Mouse (Mus musculus) c-Kit-positive CD71-negative TER-119-negative erythroid progenitor cells, embryonic 14.5 days (primary cell): Measurements from ENCODE around the gene Fance.
"Not testable (repeated sequence)": the region's sequence is repeated elsewhere in the genome, so short reads cannot be mapped to it uniquely, and the experiment has no call there.

Source experiments
- DNase-seq: peaks from one replicate; pipeline ENCODE4 v3.0.0-alpha.2; 2013; ENCODE audit warnings: low read depth

The Fance gene

DNA sequence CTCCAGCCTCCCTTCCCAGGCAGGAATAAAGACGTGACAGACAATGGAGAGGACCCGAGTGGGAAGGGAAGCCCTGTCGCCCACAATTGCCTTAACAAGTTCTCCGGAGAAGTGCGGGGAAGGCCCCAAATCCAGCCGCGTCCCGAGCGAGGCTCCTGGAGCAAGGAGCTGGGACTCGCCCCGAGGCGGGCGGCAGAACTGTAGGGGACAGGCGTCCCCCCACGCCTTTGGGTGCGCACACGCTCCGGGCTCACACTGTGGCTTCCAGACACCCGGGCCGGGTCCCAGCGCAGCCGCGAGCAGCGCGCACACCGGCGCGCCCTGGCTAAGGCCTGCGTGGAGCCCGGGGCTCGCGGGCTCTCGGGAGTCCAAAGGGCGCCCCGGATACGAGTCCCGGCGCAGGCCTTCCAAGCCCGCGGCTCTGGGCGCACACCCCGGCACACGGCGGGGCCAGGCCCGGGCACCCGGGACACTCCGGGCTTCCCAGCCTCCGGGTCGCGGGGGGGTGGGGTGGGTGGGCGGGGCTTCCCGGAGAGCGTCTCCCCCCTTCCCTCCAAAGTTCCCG, 36.7 kb downstream of the Fance start:
- no peak for DNase-seq

DNA sequence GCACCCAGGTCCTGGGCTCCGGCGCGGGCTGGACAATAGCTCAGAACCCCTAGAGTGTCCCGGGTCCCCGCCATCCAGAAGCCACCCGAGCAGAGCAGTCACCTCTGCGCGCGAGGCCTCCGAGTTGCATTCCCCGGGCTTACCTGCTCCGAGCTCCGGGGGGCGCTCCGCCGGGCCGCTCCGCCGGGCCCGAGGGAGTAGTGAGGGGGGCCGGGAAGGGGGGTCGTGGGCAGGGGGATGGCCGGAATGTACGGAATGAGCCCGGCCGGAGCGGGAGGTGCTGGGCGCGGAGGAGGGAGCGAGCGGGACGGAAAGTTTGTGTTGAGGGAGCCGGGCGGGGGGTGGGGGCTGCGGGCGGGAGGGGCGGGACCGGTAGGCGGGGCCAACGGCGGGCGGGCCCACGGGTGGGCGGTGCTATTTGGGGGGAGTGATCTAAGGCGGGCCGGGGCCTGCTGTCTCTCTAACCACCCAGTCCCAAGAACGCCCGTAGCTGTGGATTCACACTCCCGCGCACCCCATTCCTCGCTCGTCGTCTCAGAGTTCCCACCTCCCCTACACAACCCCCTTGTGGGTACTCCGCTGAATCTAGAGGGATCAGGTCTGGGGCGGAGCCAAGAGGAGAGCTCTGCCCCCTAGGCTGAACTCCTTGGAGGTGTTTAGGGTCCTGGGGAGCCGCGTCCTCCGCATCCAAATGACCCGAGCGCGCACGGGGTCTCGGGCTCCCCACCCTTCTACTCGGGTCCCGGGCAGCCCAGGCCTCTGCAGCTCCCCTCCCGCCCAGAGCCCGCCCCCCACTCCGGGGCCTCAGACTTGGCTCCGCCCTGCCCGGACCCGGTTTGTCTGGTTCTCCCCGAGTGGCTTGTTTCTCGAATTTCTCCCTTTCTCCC, 37.4 kb downstream of the Fance start, which contains the start of gene Tead3:
Gene Tead3 (minus strand): TSS at position 352 of the 887 bp plus-strand sequence.
- DNase-seq: no peak

DNA sequence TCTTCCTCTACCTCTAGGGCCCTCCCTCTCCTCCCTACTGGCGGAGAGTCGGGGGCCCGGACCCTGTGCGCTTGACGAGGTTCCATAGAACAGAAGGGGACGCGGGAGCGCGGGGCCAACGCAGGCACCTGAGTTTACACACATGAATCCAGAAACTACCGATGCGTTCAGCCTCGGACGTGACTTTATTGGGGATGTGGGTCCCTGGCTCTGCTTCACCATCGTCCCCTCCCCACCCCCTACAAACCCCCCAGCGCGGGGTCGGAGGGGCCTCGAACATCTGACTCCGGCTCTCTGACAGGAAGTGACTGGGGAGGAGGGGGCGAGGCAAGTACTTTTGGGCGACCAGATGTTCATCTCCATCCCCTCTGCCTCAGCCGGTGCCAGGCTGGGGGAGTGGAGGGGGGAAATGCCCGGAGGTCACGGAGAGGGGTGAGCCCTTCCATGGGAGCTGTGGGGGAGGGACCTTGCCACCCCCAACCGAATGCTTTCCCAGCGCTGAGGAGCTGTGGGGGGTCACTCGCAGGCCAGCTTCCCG, 38.1 kb downstream of the Fance start:
- no peak for DNase-seq

DNA sequence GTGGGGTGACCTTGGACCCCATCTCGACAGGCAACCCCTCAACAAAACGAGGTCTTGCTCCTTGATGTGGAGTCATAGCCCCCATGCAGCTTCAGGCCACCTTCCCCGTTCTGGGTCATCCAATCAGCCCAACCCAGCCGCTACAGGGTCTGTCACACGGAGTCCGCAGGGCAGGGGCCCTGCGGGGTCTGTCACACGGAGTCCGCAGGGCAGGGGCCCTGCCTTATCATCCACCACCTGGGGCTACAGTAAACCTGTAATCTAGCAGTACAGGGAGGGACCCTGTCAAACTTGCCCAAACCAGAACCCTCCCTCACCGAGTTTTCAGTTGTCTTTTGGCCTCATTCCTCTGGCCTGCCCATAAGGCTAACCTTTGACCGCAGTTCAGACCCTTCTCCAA, 38.7 kb downstream of the Fance start:
- no peak for DNase-seq

DNA sequence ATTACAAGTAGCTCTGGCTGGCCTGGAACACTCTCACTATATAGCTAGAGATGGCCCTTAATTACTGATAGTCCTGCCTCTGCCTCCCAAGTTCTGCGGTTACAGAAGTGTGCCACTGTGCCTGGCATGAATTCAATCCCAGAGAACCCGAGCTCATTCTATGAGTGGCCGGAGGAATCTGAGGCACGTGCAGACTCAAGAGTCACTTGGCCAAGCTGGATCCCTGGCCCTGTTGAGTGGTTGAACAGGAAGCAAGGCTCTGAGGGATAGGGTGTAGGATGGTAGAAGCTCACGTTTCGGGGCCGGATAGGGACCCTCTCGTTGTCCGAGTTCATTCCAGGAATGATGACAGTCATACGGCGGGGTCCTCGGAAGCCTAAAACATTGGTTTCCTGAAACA, 42.6 kb downstream of the Fance start:
- DNase-seq: no peak

DNA sequence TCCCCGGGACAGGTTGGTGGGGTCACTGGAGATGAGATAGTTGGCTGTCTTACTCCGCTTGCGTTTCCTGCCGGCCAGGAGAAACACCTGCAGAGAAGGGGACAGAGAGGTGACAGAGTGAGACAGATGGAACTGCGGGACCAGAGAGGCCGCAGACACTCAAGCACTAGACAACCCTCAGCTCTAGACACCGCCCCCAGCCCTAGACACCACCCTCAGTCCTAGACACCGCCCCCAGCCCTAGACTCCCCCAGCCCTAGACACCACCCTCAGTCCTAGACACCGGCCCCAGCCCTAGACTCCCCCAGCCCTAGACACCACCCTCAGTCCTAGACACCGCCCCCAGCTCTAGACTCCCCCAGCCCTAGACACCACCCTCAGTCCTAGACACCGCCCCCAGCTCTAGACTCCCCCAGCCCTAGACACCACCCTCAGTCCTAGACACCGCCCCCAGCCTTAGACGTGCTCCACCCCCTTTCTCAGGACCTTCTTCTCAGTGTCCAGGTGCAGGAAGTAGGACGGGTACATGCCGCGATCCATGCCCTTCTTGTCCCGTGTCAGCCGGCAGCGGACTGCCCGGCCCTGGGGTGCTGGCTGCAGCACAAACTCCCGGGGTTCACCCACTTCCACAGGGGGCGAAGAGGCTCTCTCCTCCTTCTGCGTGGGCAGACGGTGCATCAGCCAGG, 45.4 kb downstream of the Fance start:
- DNase-seq: not testable (repeated sequence)

DNA sequence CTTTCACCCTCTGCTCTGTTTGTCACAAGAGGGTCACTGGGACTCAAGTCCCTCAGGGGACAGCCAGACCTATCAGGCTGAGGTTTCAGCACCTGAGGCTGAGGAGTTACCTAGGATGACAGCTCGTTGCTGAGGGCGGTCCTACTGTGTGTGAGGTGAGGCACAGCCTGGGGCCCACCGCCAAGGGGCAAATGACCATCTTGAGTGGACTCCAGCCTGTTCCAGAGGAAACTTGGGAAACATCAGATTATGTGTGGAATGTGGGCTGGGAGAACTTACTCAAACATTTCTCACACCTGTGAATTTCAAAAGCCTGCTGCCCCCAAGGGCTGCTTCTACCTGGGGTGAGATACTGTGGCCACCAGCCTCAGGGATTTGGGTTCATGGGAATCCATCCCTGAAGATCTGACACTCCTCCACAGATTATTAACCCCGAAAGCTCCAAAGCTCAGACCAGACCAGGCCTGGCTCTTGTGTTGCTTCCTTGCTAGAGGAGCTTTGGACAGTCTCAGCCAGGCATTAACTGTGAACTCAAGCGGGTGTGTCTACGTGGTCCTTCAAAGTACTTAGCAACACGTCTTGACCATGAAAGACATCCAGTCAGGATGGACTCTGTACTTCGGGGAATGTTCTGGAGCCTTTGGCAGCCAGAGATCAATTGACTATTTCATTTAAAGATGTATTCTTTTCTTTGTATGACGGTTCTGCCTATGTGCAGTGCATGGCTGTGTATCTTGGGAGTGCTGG, 47.4 kb downstream of the Fance start:
- DNase-seq: no peak

DNA sequence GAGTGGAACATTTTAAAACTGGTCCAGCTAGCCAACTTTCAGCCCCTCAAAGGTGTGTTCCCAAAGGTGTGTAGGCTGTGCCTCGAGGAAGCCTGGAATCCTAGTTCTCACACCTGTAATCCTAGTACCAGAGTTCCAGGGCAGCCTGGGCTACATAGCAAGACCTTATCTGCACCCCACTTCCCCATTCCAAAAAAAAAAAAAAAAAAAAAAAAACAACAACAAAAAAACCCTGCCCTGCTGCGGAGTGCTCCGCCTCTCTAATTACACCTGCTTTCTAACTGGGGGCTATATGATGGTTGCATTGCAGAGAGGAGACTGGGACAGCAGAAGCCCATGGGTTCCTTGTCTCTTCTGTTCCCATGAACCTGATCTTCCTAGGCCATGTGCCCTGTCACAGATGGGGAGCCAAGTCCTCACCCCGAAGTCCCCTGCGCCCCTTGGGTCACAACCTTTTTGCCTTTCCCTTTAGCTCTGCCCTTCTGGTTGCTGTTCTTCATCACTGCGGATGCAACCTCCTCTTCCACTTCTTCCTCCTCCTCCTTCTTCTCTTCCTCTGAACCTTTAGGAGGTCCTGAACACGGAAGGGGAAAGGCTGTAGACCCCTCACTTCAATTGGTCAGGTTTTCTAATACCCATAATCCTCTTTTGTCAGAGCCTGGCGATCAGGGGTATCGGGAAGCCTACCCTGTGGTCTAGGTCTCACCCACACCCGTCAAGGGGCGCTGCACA, 48.8 kb downstream of the Fance start:
- no peak for DNase-seq

DNA sequence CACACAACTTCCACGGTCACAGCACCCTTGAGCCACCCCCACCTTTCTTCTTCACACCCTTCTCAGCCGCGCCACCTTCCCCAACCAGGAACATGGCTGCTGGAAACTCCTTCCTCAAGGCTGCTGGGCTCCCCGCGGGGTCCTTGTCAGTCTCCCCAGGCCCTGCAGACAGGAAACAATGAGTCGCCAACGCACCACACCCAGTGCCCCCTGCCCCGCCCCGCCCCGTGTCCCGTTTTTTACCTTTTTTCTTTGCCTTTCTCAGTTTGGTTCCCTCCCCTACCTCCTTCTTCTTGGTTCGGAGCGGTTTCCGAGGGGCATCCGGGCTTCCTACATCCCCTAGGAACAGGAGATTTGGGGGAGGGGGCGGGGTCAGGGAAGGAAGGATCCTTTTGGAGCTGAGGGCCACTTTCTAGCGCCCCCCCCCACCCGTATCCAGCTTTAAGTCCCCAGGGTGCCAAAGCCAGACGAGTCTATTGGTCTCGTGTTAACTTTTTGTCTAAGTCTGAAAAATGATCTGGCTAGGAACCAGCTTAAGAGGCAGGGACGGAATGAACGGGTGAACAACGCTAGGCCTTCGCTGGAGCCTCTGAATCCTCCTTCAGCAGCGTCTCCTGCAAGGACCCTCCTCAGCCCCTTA, 49.5 kb downstream of the Fance start:
- no peak for DNase-seq

DNA sequence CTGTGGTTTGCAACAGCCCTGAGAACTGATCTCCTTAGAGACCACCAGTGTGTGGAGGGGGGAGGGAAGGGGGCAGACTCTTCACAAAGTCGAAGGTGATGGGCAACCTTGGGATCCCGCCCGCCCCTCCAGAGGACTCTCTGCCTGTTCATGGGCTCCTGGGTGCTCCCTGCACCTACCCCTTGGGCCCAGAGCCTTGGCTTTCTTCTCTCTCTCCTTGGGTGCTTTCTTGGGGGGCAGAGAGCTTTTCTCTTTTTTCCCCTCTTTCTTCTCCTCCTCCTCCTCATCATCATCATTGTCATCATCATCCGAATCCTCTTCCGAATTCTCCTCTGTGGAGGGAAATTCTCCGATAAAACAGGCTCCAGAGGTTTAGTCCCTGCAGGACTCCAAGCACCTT, 50.2 kb downstream of the Fance start:
- DNase-seq: no peak

DNA sequence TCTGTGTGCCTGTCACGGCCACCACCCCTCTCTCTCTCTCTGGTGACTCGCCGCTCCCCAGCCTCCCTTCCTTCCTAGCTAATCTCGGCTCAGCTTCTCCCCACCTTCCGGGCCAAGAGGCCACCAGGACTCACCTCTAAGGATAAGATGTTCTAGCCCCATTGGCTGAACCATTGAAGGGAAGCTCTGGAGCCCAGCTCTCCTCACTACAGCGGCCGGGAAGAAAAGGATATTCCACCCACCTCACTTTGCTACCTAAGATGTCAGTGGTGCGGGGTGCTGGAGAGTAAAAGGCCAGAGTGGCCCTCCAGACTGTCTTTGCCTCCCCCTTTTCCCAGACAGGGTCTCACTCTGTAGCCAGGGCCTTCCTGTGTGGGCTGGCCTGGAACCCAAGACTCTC, 51.8 kb downstream of the Fance start, which contains the start of gene Tulp1:
Gene Tulp1 (minus strand): TSS at position 101 of the 400 bp plus-strand sequence.
- DNase-seq: no peak

DNA sequence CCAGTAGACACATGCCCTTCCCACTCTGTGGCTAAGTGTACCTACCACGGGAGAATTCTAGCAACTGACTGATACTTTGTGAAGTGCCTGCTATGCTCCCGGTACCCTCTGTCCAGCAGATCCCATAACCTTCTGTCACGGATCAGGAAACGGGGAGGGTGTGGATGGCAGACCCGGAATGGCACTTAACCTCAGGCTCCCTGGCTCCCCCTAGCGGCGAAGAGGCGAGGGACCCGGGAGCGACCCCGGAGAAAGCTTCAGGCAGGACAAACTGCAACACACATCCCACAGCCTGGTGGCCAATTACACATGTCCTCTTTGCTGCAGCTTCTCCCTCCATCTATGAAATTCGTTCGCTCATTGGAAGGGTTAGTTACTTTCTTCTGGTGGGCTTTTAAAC, 55.1 kb downstream of the Fance start:
- DNase-seq: peak; percentile 74

DNA sequence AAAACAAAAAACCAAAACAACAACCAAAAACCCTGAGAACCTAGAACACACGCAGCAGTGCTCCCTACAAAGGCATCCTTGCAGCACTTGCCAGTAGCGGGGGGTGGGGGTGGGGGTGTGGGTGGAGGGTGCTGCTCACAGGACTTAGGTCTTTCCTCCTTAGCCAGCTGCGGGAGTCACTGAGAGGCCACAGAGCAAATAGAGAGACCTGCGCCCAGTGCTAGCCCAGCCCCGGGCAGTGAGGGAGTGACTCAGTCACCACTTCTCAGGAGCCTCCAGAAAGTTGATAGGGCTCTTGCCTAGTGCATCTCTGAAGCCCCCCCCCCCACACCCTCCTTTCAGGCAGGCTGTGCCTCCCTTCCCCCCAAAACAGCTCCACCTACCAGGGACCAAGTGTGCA, 55.7 kb downstream of the Fance start:
- DNase-seq: no peak

DNA sequence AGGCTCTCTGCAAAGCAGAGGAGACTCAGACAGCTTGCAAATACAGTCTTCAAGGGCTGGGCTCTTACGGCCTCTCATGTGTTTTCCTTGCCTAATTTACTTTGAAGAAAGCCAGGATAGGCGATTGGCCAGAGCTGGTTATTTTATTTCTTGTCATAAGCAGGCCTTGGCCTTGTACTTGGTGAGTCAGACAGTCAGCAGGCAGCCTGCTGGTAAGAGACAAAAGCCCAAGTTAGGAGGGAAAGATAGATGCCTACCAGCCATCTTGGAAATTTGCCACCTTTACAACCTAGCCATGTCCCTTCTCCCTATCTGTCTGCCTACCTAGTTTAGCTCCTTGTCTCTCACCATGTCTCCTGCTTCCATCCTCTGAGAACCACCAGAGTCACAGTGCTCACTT, 58.0 kb downstream of the Fance start:
- DNase-seq: no peak

DNA sequence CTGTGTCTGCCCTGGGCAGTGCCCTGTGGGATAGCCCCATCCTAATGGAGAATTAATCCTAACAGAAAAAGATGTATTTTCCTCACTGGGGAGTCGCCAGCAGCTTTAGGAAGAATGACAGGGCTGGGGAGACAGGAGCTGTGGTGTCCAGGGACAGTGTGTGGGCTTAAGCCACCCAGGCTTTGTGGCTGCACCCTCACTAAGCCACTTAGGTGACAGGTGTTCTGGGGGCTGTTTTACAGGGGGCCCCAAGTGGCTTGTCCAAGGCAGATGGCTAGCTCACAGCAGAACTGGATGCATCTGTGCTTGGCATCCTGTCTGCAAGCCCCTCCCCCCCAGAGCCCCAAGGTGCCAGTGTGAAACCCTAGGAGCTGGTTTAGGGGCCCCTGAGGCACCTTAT, 58.6 kb downstream of the Fance start:
- DNase-seq: no peak

DNA sequence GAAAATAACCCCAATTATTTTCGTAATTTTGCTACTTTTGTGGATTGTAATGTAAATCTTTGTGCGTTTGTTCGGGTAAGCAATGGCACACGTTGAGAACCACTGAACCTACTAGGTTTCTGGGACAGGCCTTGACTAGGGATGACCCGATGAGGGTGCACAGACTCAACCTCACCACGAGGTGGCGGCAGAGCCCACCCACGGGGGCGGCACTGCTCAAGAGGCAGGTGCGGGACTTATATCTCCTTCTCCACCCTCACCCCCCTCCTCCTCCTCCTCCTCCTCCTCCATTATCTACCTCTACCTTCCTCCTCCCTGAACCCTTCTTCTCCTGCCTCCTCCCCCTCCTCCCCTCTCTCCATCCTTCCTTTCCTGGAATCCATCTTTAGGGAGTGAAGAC, 60.5 kb downstream of the Fance start:
- peak; percentile 58 for DNase-seq

DNA sequence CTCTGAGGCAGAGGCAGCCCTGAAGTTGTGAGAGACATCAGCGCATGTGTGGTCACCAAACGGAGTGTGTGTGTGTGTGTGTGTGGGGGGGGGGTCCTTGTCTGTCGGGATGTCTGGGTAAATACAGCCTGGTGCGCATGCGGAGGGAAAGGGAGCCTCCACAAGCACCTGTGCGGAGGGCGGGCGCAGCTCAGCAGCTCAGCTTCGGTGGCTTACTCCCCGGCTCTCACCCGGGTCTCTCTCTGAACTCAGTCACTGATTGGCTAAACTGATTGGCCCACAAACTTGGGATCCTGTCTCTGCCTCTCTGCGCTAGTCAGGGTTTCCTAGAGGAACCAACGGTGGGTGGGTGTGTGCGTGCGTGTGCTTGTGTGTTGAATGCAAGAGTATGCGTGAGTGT, 61.2 kb downstream of the Fance start:
- DNase-seq: no peak

DNA sequence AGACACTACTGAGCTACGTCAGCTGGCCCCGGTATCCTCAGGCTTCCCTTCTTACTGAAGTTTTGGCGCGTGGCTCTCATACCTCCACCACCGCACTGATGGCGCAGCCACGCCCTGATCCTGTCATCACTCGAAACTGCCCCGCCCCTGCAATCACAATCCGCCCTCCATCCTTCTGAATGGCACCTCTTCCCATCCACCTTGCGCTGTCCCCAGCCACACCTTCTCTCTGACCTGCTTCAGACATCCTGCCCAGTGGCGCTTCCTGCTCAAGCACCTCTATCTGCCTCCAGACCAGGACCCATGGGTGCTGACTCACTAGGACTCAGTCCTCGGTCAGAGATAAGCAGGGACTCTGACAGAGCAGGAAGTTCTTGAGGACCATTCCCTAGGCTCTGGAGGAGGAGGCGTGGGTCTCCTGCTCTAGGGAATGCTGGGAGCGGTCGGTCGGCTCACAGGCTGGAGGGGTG, 62.3 kb downstream of the Fance start:
- DNase-seq: no peak
